Mouse (Mus musculus) testis, adult 2 months (tissue): Measurements from ENCODE around the gene Krtap13-1.
"Not testable (repeated sequence)": the region's sequence is repeated elsewhere in the genome, so short reads cannot be mapped to it uniquely, and the experiment has no call there.

ENCODE experiments used
- CTCF ChIP-seq: fragments of 200-500 bp; IDR thresholded peaks from 2 replicates; pipeline ENCODE4 v1.5.1; 2012; ENCODE audit warnings: low read depth, mild to moderate bottlenecking, inconsistent platforms, low read length, moderate library complexity; ENCODE audit not compliant: control insufficient read depth, insufficient read depth, insufficient replicate concordance
- POLR2A ChIP-seq: fragments of 200-500 bp; IDR thresholded peaks from 2 replicates; pipeline ENCODE4 v1.6.1; 2012; ENCODE audit warnings: low read depth, mild to moderate bottlenecking, inconsistent platforms, low read length, moderate library complexity; ENCODE audit not compliant: control insufficient read depth

DNA sequence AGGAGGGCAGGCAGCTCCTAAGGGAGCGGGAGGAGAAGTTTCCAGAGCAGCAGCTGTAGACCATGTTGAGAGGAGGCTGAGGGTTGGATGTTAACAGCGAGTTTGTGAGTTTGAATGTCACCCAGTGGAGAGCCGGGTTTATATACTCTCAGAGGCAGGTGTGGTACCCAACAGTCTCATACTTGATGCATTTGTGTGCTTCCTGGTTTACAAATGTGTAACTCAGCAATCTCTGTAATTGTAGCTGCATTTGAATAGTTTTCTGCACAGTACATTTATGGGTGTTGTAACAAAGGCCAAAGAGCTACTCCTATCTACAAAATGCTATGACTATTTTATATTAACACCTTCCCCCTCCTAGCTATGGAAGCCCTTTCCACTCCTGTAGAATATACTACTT lies 22.9 kb downstream of the Krtap13-1 start, which contains the start of gene Krtap13:
- TF ChIP-seq CTCF, POLR2A: not testable (repeated sequence)
